Mouse (Mus musculus) mouse embryonic stem cell (cell line): ENCODE results near the gene Alox15.
"Not testable (repeated sequence)": the region's sequence is repeated elsewhere in the genome, so short reads cannot be mapped to it uniquely, and the experiment has no call there.

Source experiments
- in situ Hi-C, 2 experiments: fragments of 300-500 bp; cut with MboI; formaldehyde crosslinking; loops; 1 replicate in 1 of 2; 3 replicates in 1 of 2; pipeline ENCODE4 v1.14.3; 2019 to 2020; ENCODE audit warnings: low sequenced_read_pairs in 2 of 2, low pct_unique_long_range_greater_than_20kb in 1 of 2, mixed read lengths in 1 of 2; ENCODE audit not compliant: unreplicated experiment in 1 of 2

Alox15 gene

DNA sequence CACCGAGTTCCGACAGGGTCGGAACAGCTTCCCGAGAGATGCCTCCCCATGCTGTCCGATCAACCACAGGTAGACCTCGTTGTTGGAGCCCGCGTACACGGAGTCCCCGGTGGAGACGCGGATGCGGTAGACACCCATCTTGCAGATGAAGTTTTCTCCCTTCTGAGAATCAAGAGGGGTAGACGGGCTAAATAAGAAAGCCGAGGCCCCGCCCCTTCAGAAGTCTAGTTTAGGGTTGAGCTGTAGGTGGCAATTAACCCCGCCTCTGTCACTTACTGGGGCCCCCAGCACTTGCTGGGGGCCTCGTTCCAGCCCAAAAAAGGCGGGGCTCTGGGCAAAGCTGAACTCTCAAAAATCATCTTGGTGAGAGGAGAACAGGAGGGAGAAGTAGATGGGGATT lies at the start of gene Alox15:
Gene Alox15 (minus strand): TSS at position 164 of the 400 bp plus-strand sequence.
- in situ Hi-C loops = no loop called here

GRCm38 (mm10) chr11:70389421-70389820 lies 37.6 kb upstream of the Alox15 start:
- in situ Hi-C loops = no loop called here

- in situ Hi-C loops = no loop called here
These were observed 35.6 kb upstream of the Alox15 start for GRCm38 (mm10) chr11:70387436-70387835.

GRCm38 (mm10) chr11:70384136-70384535 lies 32.3 kb upstream of the Alox15 start:
- in situ Hi-C loops = no loop called here

DNA sequence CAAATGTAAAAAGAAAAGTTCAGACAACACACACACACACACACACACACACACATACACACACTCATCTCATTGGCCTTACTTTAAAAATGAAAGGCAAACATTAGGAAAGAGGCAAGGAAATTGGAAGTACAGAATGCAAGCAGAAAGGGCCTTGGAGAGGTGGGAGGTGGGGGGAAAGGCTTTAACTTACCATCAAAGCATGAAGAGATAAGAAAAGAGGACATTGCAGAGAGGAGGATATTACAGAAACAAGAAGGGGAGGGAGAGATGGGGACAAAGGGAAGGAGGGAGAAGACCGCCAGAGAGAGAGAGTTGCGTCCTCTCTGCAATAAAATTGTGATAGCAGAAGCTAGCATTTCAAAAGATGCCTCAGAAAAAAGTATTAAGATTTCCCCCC lies 29.5 kb upstream of the Alox15 start:
- in situ Hi-C loops = no loop called here

DNA sequence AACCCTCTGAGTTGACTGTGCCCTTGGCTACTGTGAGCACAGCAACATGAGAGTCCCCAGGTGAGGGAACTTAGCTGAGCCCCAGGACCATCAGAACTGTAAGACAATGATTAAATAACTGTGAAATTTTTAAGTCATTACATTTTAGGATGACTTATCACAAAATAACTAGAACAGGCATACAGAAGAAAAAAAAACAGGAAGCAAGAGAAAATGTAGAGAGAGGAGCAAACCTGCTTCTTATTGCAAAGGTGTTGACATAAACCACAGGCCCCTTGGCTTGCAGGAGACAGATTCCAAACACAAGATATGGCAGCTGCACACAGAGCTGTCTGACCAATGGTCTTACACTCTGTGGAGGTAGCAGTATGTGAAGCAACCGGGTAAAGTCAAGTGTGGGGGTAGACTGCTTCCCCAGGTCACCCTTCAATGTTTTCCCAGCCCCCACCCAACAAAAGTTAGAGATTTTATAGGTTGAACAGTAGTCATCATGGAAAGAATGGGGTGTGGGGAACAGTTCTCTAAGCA lies 28.7 kb upstream of the Alox15 start:
- in situ Hi-C loops = no loop called here

- in situ Hi-C loops = no loop called here
These were observed 24.2 kb upstream of the Alox15 start for GRCm38 (mm10) chr11:70376054-70376453.

- in situ Hi-C loops = no loop called here
These were observed 22.5 kb upstream of the Alox15 start for GRCm38 (mm10) chr11:70374302-70374701.

- in situ Hi-C loops = no loop called here
These were observed 21.2 kb upstream of the Alox15 start for GRCm38 (mm10) chr11:70372849-70373557.

- in situ Hi-C loops = no loop called here
These were observed 20.6 kb upstream of the Alox15 start for GRCm38 (mm10) chr11:70372396-70372795.

DNA sequence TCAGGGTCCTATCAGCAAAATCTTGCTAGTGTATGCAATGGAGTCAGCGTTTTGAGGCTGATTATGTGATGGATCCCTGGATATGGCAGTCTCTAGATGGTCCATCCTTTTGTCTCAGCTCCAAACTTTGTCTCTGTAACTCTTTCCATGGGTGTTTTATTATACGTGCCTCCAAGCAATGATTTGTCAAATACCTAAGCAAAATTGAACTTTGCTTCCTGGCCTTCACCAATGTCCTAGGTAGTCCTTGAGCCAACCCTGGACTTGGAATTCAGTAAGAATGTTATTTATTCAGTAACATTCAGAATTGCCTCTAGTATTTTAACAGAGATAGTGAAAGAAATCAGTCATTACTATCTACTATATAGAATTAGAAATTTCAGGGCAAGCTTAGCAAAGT lies 16.8 kb upstream of the Alox15 start:
- in situ Hi-C loops = not testable (repeated sequence)

DNA sequence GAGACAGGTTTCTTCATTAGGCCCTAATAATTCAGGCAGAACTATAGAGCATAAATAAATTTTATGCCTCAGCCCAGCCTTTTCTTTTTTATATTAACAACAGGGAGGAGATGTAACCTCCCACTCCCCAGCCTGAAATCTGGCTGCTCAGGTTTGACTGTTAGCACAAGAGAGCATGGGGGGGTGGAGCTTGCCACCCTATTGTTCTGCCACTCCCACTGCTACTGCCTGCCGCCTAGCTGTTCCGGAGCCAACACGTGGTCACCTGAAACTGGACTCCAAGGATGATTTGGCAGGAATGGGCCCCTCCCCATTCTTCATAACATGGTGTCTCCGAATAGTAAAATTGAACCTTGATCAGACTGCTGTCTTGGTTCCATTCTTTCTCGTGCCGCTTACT lies 15.9 kb upstream of the Alox15 start:
- in situ Hi-C loops = not testable (repeated sequence)

- in situ Hi-C loops = no loop called here
These were observed 3.2 kb downstream of the Alox15 start for GRCm38 (mm10) chr11:70348630-70349029.

GRCm38 (mm10) chr11:70347861-70348260 lies 4.0 kb downstream of the Alox15 start:
- in situ Hi-C loops = no loop called here

DNA sequence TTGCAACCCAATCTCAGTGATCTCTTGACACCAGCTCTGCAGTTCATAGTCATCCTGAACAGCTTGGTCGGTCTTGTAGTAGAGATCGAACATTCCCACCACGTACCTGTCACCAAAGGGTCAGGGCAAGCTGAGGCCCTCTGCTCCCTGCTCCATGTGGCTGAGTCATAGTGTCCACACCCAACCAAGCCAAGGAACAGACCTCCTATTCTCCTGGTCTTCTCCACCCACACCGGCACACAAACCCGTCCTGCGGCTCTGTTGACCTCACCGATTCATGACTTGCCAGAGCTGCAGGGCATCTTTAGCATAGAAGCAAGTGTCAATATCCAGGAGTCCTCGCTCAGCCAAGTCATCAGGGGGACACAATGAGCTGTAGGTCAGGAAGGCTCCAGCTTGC lies 6.3 kb downstream of the Alox15 start:
- in situ Hi-C loops = no loop called here

DNA sequence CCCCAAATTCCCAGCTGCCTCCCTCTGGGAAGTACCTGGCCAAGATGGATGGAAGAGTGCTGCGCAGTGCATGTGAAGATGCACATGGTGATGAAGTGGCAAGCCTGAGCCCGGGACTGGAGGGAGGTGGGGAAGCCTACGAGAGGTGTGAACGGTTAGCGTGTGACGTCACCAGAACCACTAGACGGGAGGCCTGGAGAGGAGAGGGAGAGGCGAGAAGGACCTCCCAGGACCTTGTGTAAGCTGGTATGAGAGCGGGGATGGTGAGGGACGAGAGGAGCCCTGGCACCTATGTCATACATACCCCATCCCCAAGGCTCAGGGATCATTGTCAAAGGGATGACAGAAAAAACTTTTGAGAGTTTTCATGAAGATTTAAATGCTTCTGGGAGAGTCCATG lies 6.8 kb downstream of the Alox15 start:
- in situ Hi-C loops = no loop called here

DNA sequence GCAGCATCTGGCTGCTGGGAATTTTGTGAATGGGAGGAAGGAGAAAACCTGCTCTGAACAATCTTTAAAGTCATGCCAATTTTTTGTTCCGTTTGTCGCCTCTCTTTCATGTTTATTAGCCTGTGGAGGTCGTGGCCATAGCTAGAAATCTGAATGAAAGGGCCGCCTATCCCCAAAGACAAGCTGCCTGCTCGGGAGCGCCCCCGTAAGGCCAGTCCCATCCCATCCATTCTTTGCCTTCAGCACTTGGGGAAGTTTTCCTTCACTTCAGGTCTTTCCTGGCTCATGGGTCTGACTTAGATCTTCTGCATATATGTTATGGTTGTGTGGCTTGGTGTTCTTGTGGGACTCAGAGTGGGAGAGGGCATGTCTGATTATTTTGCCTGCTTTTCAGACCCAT lies 12.3 kb downstream of the Alox15 start:
- in situ Hi-C loops = no loop called here

- in situ Hi-C loops = no loop called here
These were observed 17.4 kb downstream of the Alox15 start for GRCm38 (mm10) chr11:70334477-70334876.

DNA sequence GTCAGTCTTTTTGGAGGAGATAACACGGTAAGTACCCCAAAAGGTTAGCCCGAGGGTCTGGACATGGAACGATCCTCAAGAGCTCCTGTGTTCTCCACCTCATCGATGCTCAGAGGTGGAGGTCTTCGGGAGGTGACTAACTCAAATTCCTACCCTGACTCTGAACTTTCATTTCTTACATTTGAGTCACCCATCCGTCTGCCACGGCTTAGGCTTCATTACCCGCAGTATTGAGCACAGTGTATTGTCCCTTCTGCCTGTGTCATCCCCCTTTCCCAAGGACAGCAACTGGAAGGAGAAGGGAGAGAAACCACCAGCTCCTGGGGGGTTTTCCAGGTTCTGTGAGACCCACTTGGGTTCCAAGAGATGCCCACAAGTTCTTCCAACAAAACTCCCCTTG lies 27.1 kb downstream of the Alox15 start:
- in situ Hi-C loops = loop anchor here in 1 of 2 experiments (10.0 kb wide), 1 partner anchor 180 kb away; the partner anchor contains the start of gene Tm4sf5

- in situ Hi-C loops = loop anchor here in 1 of 2 experiments (10.0 kb wide), 1 partner anchor 182 kb away; the partner anchor contains the start of gene Tm4sf5
These were observed 29.3 kb downstream of the Alox15 start, which contains the start of gene Alox12e for GRCm38 (mm10) chr11:70322528-70322927. Gene Alox12e, minus strand, starts transcription at chr11:70322628.
